Comparison of ENCODE assay signal across 8 mouse cellular contexts in the genomic region with DNA sequence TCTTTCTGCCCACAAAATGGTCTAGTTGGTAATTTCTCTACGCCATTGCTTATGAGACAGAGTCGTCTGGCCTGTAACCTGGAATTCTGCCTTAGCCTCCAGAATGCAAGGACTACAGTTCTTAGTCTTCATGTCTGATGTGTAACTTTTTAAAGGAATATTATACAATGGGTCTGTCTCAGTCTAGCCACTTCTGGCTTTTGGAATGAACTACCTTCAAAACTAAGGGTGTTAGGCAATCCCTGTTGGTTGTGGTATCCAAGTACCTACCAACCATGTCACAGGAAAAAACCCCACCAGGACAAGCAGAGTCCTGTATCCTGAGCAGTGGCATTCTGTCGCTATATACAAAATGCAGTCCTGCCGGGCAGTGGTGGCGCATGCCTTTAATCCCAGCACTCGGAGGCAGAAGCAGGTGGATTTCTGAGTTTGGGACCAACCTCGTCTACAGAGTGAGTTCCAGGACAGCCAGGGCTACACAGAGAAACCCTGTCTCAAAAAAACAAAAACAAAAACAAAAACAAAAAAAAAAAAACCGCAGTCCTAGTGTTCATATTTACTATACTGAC. TPM values are rescaled to one million over a fixed set of nuclear protein-coding genes. Genes with fewer than 3 reads are reported as not detected.
A peak's percentile ranks its signal among the peaks of the same experiment; 100 is the strongest.
DNase-seq lines count a peak whose midpoint lies in the region; ATAC-seq and TF ChIP-seq lines count a peak whose summit lies in the region.

No protein-coding gene starts in this region.

- WGBS in heart, embryonic 13.5 days, result 71% methylated on average over 8 of the region's 8 CpGs
- WGBS in hindbrain, embryonic 13.5 days, result 80% methylated on average over 8 of the region's 8 CpGs
- WGBS in midbrain, embryonic 13.5 days, result 73% methylated on average over 8 of the region's 8 CpGs

- no peak for ATAC-seq in heart, embryonic 13.5 days (ENCODE audit: extremely low read depth, insufficient number of reproducible peaks, low FRiP score, low TSS enrichment)
- no peak for ATAC-seq in hindbrain, embryonic 13.5 days (ENCODE audit: low FRiP score)
- no peak for ATAC-seq in midbrain, embryonic 13.5 days

- H3K4me3 ChIP-seq in heart, embryonic 13.5 days, result peak overlapping the region; percentile 79
- H3K4me3 ChIP-seq in bone marrow macrophage, adult 2 months (ENCODE audit: insufficient read depth, low read length), result peak overlapping the region; percentile 57
- 0 out of 2 replicates have a peak overlapping the region, but pooled peaks have one; percentile 49 for H3K4me3 ChIP-seq in hindbrain, embryonic 13.5 days
- peak overlapping the region; percentile 48; the same call in 1 of the 2 replicates for H3K4me3 ChIP-seq in midbrain, embryonic 13.5 days (replicated peaks)

- no peak for TF ChIP-seq POLR2A in bone marrow macrophage, adult 2 months (IDR thresholded peaks at IDR 0.05; ENCODE audit: borderline replicate concordance, low read depth, low read length)

- DNase-seq in heart, adult 9 months (ENCODE audit: low spot score in 2 of 2), result no peak
- DNase-seq in layer of hippocampus, adult 9-11 months, result no peak
- DNase-seq in thymus, adult 18-20 months, result no peak
- no peak for DNase-seq in cerebellum, postnatal 4 days (ENCODE audit: low spot score in 2 of 2)

- peaks cover 19% of the 10 kb centered on the region for H3K27me3 ChIP-seq in heart, embryonic 13.5 days (replicated peaks)
- H3K27me3 ChIP-seq in hindbrain, embryonic 13.5 days, result 0 out of 2 replicates have a peak, but pooled peaks cover 10% of the 10 kb centered on the region
- H3K27me3 ChIP-seq in midbrain, embryonic 13.5 days, result no peaks in the 10 kb centered on the region

- H3K9ac ChIP-seq in heart, embryonic 13.5 days, result peak overlapping the region; percentile 82
- peak overlapping the region; percentile 73 for H3K9ac ChIP-seq in hindbrain, embryonic 13.5 days
- peak overlapping the region; percentile 72; the same call in 1 of the 2 replicates for H3K9ac ChIP-seq in midbrain, embryonic 13.5 days (replicated peaks)

- H3K36me3 ChIP-seq in heart, embryonic 13.5 days, result peaks cover 24% of the 10 kb centered on the region
- H3K36me3 ChIP-seq in hindbrain, embryonic 13.5 days, result peaks cover 9% of the 10 kb centered on the region
- H3K36me3 ChIP-seq in midbrain, embryonic 13.5 days, result peaks cover 13% of the 10 kb centered on the region

- H3K9me3 ChIP-seq in heart, embryonic 13.5 days, result no peaks in the 10 kb centered on the region
- H3K9me3 ChIP-seq in hindbrain, embryonic 13.5 days, result no peaks in the 10 kb centered on the region
- H3K9me3 ChIP-seq in midbrain, embryonic 13.5 days, result no peaks in the 10 kb centered on the region

- H3K4me2 ChIP-seq in heart, embryonic 13.5 days, result peak overlapping the region; percentile 69
- peak overlapping the region; percentile 56 for H3K4me2 ChIP-seq in hindbrain, embryonic 13.5 days
- peak overlapping the region; percentile 55 for H3K4me2 ChIP-seq in midbrain, embryonic 13.5 days (replicated peaks)

- no peak for TF ChIP-seq CTCF in bone marrow macrophage, adult 2 months (IDR thresholded peaks at IDR 0.05; ENCODE audit: low read depth, low read length)

- H3K27ac ChIP-seq in heart, embryonic 13.5 days (replicated peaks), result peak overlapping the region; percentile 98
- H3K27ac ChIP-seq in bone marrow macrophage, adult 2 months (ENCODE audit: insufficient read depth, low read depth, low read length), result peak overlapping the region; percentile 69
- H3K27ac ChIP-seq in hindbrain, embryonic 13.5 days, result peak overlapping the region; percentile 97
- H3K27ac ChIP-seq in midbrain, embryonic 13.5 days, result peak overlapping the region; percentile 96

- H3K4me1 ChIP-seq in heart, embryonic 13.5 days, result peaks cover 25% of the 10 kb centered on the region
- H3K4me1 ChIP-seq in bone marrow macrophage, adult 2 months (ENCODE audit: control insufficient read depth, insufficient read depth, low read length), result peaks cover 13% of the 10 kb centered on the region
- H3K4me1 ChIP-seq in hindbrain, embryonic 13.5 days (replicated peaks), result peaks cover 25% of the 10 kb centered on the region
- H3K4me1 ChIP-seq in midbrain, embryonic 13.5 days (replicated peaks), result peaks cover 26% of the 10 kb centered on the region

RNA-seq across cellular contexts. Expression of a gene that starts 1.4 kb away (rescaled TPM):
- 402 and 437 TPM in 2 replicates for polyA plus RNA-seq in heart, embryonic 13.5 days (2015; fragmentation: Nextera tagmentation; extraction: Ambion mirVana)
- polyA plus RNA-seq in bone marrow macrophage, adult 2 months (2012; ENCODE audit: insufficient read depth, insufficient read length, missing spikeins), result 124 and 135 TPM in 2 replicates
- polyA plus RNA-seq in hindbrain, embryonic 13.5 days (2015; fragmentation: Nextera tagmentation; extraction: Ambion mirVana), result 349 and 363 TPM in 2 replicates
- polyA plus RNA-seq in midbrain, embryonic 13.5 days (2015; fragmentation: Nextera tagmentation; extraction: Ambion mirVana), result 362 and 392 TPM in 2 replicates

RNA-seq across cellular contexts. Expression of a gene that starts 7.3 kb away (rescaled TPM):
- not detected in 2 replicates for polyA plus RNA-seq in heart, embryonic 13.5 days (2015; fragmentation: Nextera tagmentation; extraction: Ambion mirVana)
- not detected in 2 replicates for polyA plus RNA-seq in bone marrow macrophage, adult 2 months (2012; ENCODE audit: insufficient read depth, insufficient read length, missing spikeins)
- polyA plus RNA-seq in hindbrain, embryonic 13.5 days (2015; fragmentation: Nextera tagmentation; extraction: Ambion mirVana), result 0.40 and 1.3 TPM in 2 replicates
- 0.89 TPM in 1 of 2 replicates, not detected in the other for polyA plus RNA-seq in midbrain, embryonic 13.5 days (2015; fragmentation: Nextera tagmentation; extraction: Ambion mirVana)

RNA-seq across cellular contexts. Expression of a gene that starts 8.3 kb away (rescaled TPM):
- not detected in 2 replicates for polyA plus RNA-seq in heart, embryonic 13.5 days (2015; fragmentation: Nextera tagmentation; extraction: Ambion mirVana)
- not detected in 2 replicates for polyA plus RNA-seq in bone marrow macrophage, adult 2 months (2012; ENCODE audit: insufficient read depth, insufficient read length, missing spikeins)
- polyA plus RNA-seq in hindbrain, embryonic 13.5 days (2015; fragmentation: Nextera tagmentation; extraction: Ambion mirVana), result not detected in 2 replicates
- not detected in 2 replicates for polyA plus RNA-seq in midbrain, embryonic 13.5 days (2015; fragmentation: Nextera tagmentation; extraction: Ambion mirVana)

RNA-seq across cellular contexts. Expression of a gene that starts 10.7 kb away (rescaled TPM):
- polyA plus RNA-seq in heart, embryonic 13.5 days (2015; fragmentation: Nextera tagmentation; extraction: Ambion mirVana), result not detected in 2 replicates
- polyA plus RNA-seq in bone marrow macrophage, adult 2 months (2012; ENCODE audit: insufficient read depth, insufficient read length, missing spikeins), result not detected in 2 replicates
- not detected in 2 replicates for polyA plus RNA-seq in hindbrain, embryonic 13.5 days (2015; fragmentation: Nextera tagmentation; extraction: Ambion mirVana)
- polyA plus RNA-seq in midbrain, embryonic 13.5 days (2015; fragmentation: Nextera tagmentation; extraction: Ambion mirVana), result not detected in 2 replicates

RNA-seq across cellular contexts. Expression of a gene that starts 11.5 kb away (rescaled TPM):
- polyA plus RNA-seq in heart, embryonic 13.5 days (2015; fragmentation: Nextera tagmentation; extraction: Ambion mirVana), result not detected in 2 replicates
- not detected in 2 replicates for polyA plus RNA-seq in bone marrow macrophage, adult 2 months (2012; ENCODE audit: insufficient read depth, insufficient read length, missing spikeins)
- polyA plus RNA-seq in hindbrain, embryonic 13.5 days (2015; fragmentation: Nextera tagmentation; extraction: Ambion mirVana), result not detected in 2 replicates
- polyA plus RNA-seq in midbrain, embryonic 13.5 days (2015; fragmentation: Nextera tagmentation; extraction: Ambion mirVana), result not detected in 2 replicates
